Mouse (Mus musculus) G1E (cell line): ENCODE measurements at regions not wholly inside any gene's neighbourhood (a gene's known extent, or its start where the extent isn't known, plus 50 kb on each side); places are given as distances from the start of the nearest gene placed in this dataset.

Source experiments
- ATAC-seq: 2 replicates; pipeline ENCODE4 v1.8.0; 2016; ENCODE audit warnings: mild to moderate bottlenecking; ENCODE audit not compliant: insufficient number of reproducible peaks, poor library complexity, low FRiP score, severe bottlenecking; ENCODE audit errors: extremely low read depth
- DNase-seq: peaks from one replicate; pipeline ENCODE4 v3.0.0; 2012; ENCODE audit warnings: low spot score
- H3K27me3 ChIP-seq: 2 replicates; pipeline ENCODE4 v1.6.1; 2012; ENCODE audit warnings: mild to moderate bottlenecking, low read length, inconsistent platforms; ENCODE audit not compliant: insufficient read depth
- H3K36me3 ChIP-seq: replicated peaks from 2 replicates; pipeline ENCODE3; 2012; ENCODE audit warnings: mild to moderate bottlenecking, inconsistent platforms
- H3K4me1 ChIP-seq: 2 replicates; pipeline ENCODE4 v1.6.1; 2012; ENCODE audit warnings: low read depth, low read length, inconsistent platforms, mixed read lengths; ENCODE audit not compliant: insufficient read depth
- H3K4me3 ChIP-seq: 2 replicates; pipeline ENCODE4 v1.5.1; 2012; ENCODE audit warnings: low read depth, mild to moderate bottlenecking, inconsistent platforms, low read length, moderate library complexity, mixed read lengths
- H3K9me3 ChIP-seq: replicated peaks from 2 replicates; pipeline ENCODE4 v1.6.1; 2012; ENCODE audit warnings: inconsistent platforms
- CTCF ChIP-seq: IDR thresholded peaks from 2 replicates; pipeline ENCODE4 v1.5.1; 2012; ENCODE audit warnings: low read depth, low read length, inconsistent platforms, mixed read lengths
- GATA1 ChIP-seq: IDR thresholded peaks from 2 replicates; pipeline ENCODE4 v1.6.1; 2012; ENCODE audit warnings: borderline replicate concordance, low read length, inconsistent platforms, mixed read lengths
- GATA2 ChIP-seq: IDR thresholded peaks from 2 replicates; pipeline ENCODE4 v1.6.1; 2012; ENCODE audit warnings: low read depth, low read length, inconsistent platforms, borderline replicate concordance
- POLR2AphosphoS5 ChIP-seq: IDR thresholded peaks from 2 replicates; pipeline ENCODE4 v1.6.1; 2012; ENCODE audit warnings: low read depth, low read length, inconsistent platforms; ENCODE audit not compliant: insufficient replicate concordance
- TAL1 ChIP-seq: conservative IDR thresholded peaks from 2 replicates; pipeline ENCODE4 v1.6.1; 2012; ENCODE audit warnings: low read depth, low read length, inconsistent platforms, mixed read lengths

GRCm38 (mm10) chr2:45775691-45776090 is 658.5 kb upstream of the Zeb2 start:
- no peak for DNase-seq
- H3K9me3 ChIP-seq, result no peaks in the 10 kb centered on the region
- H3K27me3 ChIP-seq, result no peaks in the 10 kb centered on the region
- H3K4me1 ChIP-seq, result no peaks in the 10 kb centered on the region
- TF ChIP-seq POLR2AphosphoS5, result no peak
- no peak for TF ChIP-seq TAL1
- no peak for TF ChIP-seq GATA2
- no peak for TF ChIP-seq GATA1
- TF ChIP-seq CTCF, result no peak
- no peak for ATAC-seq
- H3K4me3 ChIP-seq, result no peak overlapping the region
- no peaks in the 10 kb centered on the region for H3K36me3 ChIP-seq

GRCm38 (mm10) chr2:45774416-45774815 is 657.2 kb upstream of the Zeb2 start:
- no peaks in the 10 kb centered on the region for H3K4me1 ChIP-seq
- no peaks in the 10 kb centered on the region for H3K27me3 ChIP-seq
- no peak overlapping the region for H3K4me3 ChIP-seq
- DNase-seq (no peak), ATAC-seq (no peak)
- H3K36me3 ChIP-seq, result no peaks in the 10 kb centered on the region
- H3K9me3 ChIP-seq, result no peaks in the 10 kb centered on the region
- no peak for TF ChIP-seq GATA1
- no peak for TF ChIP-seq POLR2AphosphoS5
- TF ChIP-seq TAL1, result no peak
- TF ChIP-seq GATA2, result no peak
- no peak for TF ChIP-seq CTCF

DNA sequence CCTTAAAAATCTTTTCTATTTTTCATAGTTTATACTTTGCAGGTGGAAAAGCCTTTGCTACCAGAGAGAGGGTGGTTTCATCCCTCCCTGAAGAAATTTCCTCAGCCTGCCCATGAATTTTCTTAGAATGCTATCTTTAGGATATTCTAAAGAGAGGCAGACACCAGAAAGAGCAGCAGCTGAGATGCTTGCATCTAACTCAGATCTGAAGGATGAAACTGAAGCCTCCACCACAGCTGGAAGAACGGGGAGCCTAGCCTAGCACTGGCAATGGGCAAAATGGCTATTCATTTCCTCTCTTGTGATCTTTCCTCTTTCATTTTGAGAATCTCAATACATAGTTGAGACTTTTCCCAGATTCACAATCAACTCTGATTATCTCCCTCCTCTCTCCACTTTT is 640.0 kb upstream of the Zeb2 start:
- H3K36me3 ChIP-seq, result no peaks in the 10 kb centered on the region
- 0 out of 2 replicates have a peak, but pooled peaks cover 2% of the 10 kb centered on the region for H3K27me3 ChIP-seq
- no peaks in the 10 kb centered on the region for H3K4me1 ChIP-seq
- H3K9me3 ChIP-seq, result no peaks in the 10 kb centered on the region
- no peak overlapping the region for H3K4me3 ChIP-seq
- no peak for TF ChIP-seq GATA2
- TF ChIP-seq TAL1, result no peak
- no peak for ATAC-seq
- no peak for DNase-seq

DNA sequence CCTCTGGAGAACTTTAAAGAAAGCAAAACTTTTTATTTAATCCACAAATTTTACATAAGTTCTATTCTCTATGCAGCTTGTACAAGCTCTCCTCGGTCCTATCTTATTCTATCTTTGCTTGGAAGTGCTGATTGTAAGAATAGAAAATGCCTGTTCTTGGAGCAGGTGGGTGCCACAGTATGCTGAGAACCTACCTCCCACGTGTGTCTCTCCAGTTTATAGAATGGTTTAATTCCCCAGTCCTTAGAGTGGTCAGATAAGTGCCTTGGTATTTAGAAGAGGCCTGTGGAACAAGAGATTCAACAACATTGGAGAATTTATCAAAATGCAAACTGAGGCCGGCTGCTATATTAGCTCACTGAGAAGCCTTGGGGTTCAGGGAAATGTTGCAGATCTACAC is 639.2 kb upstream of the Zeb2 start:
- no peaks in the 10 kb centered on the region for H3K4me1 ChIP-seq
- no peaks in the 10 kb centered on the region for H3K9me3 ChIP-seq
- ATAC-seq, result no peak
- TF ChIP-seq CTCF (no peak), GATA1 (no peak), GATA2 (no peak), POLR2AphosphoS5 (no peak), TAL1 (no peak)
- no peak for DNase-seq
- H3K4me3 ChIP-seq, result no peak overlapping the region
- no peaks in the 10 kb centered on the region for H3K36me3 ChIP-seq
- 0 out of 2 replicates have a peak, but pooled peaks cover 2% of the 10 kb centered on the region for H3K27me3 ChIP-seq

- H3K27me3 ChIP-seq, result 0 out of 2 replicates have a peak, but pooled peaks cover 2% of the 10 kb centered on the region
- H3K4me1 ChIP-seq, result no peaks in the 10 kb centered on the region
- H3K9me3 ChIP-seq, result no peaks in the 10 kb centered on the region
- DNase-seq (no peak), ATAC-seq (no peak)
- no peak for TF ChIP-seq CTCF
- TF ChIP-seq GATA1, result no peak
- no peak for TF ChIP-seq GATA2
- TF ChIP-seq TAL1, result no peak
- no peak for TF ChIP-seq POLR2AphosphoS5
- H3K4me3 ChIP-seq, result no peak overlapping the region
- no peaks in the 10 kb centered on the region for H3K36me3 ChIP-seq
These were observed 634.6 kb upstream of the Zeb2 start for GRCm38 (mm10) chr2:45751746-45752145.

DNA sequence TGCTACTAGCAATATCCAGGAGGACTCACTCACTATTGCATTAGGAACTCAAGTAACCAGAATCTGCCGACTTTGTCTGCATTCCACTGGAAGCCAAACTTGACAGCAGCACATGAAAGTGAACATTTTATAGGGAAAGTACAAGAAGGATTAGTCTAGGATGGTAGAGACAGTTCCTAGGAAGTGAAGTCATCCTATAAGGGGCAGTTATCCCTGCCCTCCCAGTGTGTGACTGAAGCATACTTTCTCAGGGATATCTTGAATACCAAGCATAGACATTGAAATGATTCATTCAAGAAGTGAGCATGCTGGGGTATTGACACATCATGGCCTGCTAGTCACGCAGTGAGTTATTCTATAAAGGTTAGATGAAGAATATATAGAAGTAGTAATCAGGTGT is 632.2 kb upstream of the Zeb2 start:
- no peaks in the 10 kb centered on the region for H3K4me1 ChIP-seq

More for the DNA sequence above, 632.2 kb upstream of the Zeb2 start:
- ATAC-seq (no peak), DNase-seq (no peak)
- TF ChIP-seq TAL1 (no peak), POLR2AphosphoS5 (no peak), CTCF (no peak), GATA1 (no peak), GATA2 (no peak)
- H3K36me3 ChIP-seq, result no peaks in the 10 kb centered on the region
- no peaks in the 10 kb centered on the region for H3K27me3 ChIP-seq
- no peaks in the 10 kb centered on the region for H3K9me3 ChIP-seq
- H3K4me3 ChIP-seq, result no peak overlapping the region
